Mouse (Mus musculus) brain, embryonic 14.5 days (tissue): Measurements from ENCODE around the gene Arl5c.

Source experiments
- CTCF ChIP-seq: fragments of 200-500 bp; IDR thresholded peaks from 2 replicates; pipeline ENCODE4 v1.5.1; 2012; ENCODE audit warnings: inconsistent platforms, mild to moderate bottlenecking, moderate library complexity, borderline replicate concordance; ENCODE audit not compliant: insufficient read depth, insufficient read length; ENCODE audit errors: extremely low read depth
- POLR2A ChIP-seq: fragments of 200-500 bp; IDR thresholded peaks from 2 replicates; pipeline ENCODE4 v1.6.1; 2012; ENCODE audit warnings: mild to moderate bottlenecking, inconsistent platforms, borderline replicate concordance; ENCODE audit not compliant: poor library complexity, insufficient read depth, insufficient read length, severe bottlenecking; ENCODE audit errors: extremely low read depth

GRCm38 (mm10) chr11:98034840-98035239 lies 38.9 kb upstream of the Arl5c start:
- TF ChIP-seq CTCF = no peak
- TF ChIP-seq POLR2A = no peak
